Mouse (Mus musculus): ENCODE results near the gene Tnrc18.

DNA sequence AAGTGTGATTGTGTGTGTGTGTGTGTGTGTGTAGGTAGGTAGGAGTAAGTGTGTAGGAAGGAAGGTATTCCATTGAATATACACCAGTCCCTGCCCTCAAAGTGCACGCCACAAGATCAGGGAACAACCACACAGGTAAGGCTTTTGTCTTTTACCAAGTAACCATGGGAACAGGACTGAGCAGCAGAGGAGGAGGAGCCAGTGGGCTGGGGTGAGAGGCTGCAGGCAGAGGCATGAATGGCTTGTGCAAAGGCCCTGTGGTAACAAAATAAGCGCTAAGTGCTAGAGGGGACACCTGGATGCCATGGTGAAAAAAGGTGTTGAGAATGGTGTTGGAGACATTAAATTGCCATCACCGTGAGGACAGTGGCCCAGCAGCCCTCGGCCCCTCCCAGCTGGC, 24.9 kb downstream of the Tnrc18 start:
- TF ChIP-seq CTCF (conservative IDR thresholded peaks at IDR 0.05; ENCODE audit: low read length) (no peak), POU5F1 (IDR thresholded peaks at IDR 0.05; ENCODE audit: borderline replicate concordance, low read length) (no peak)

Measured in E14TG2a.4 (cell line).